Mouse (Mus musculus): ENCODE results near the gene Tns3. TPM values are rescaled to one million over a fixed set of nuclear protein-coding genes. Genes with fewer than 3 reads are reported as not detected.
A peak's percentile ranks its signal among the peaks of the same experiment; 100 is the strongest.

Gene Tns3
- polyA plus RNA-seq, 1 experiment = 45.7 TPM

DNA sequence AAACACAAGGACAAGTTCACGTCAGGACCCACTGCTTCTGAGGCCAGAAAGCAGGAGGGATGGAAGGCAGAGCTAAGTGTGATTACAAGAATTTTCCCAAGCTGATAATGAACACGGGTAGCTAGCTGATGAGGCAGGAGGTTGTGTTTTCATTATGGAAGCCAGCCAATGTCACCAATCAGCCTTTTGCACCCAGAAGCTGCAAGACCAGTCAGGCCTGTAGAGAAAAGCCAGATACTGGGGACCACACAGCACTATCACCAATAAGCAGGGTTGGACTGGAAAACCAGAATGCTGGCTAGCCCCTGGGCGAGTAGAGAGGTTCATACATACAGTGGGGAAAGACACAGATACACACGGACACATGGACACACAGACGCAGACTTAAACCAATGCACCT, 73.1 kb downstream of the Tns3 start:
- Histone ChIP-seq H3K4me1 (ENCODE audit: control insufficient read depth, insufficient read depth, low read length) (peaks cover 4% of the 10 kb centered on the region), H3K27me3 (ENCODE audit: control insufficient read depth, insufficient read depth, low read length, poor library complexity, severe bottlenecking) (no peaks in the 10 kb centered on the region), H3K4me3 (ENCODE audit: low read depth, low read length) (no peak overlapping the region), H3K27ac (ENCODE audit: insufficient read depth, low read length) (peak overlapping the region; percentile 44), H3K9me3 (replicated peaks; ENCODE audit: control insufficient read depth, insufficient read depth, low read length, poor library complexity, severe bottlenecking) (no peaks in the 10 kb centered on the region), H3K36me3 (ENCODE audit: control insufficient read depth, insufficient read depth, low read length, poor library complexity, severe bottlenecking) (peaks cover 20% of the 10 kb centered on the region), H3K9ac (ENCODE audit: low read depth, poor library complexity, severe bottlenecking) (no peak overlapping the region)
- TF ChIP-seq EP300 (IDR thresholded peaks at IDR 0.05; ENCODE audit: insufficient read depth, low read depth, low read length) (no peak), POLR2A (IDR thresholded peaks at IDR 0.05; ENCODE audit: insufficient read depth, low read length) (no peak)

- peak overlapping the region; percentile 92 for H3K27ac ChIP-seq (ENCODE audit: insufficient read depth, low read length)
- no peak overlapping the region for H3K4me3 ChIP-seq (ENCODE audit: low read depth, low read length)
- H3K36me3 ChIP-seq (ENCODE audit: control insufficient read depth, insufficient read depth, low read length, poor library complexity, severe bottlenecking) = peaks cover 13% of the 10 kb centered on the region
- H3K9me3 ChIP-seq (replicated peaks; ENCODE audit: control insufficient read depth, insufficient read depth, low read length, poor library complexity, severe bottlenecking) = no peaks in the 10 kb centered on the region
- H3K4me1 ChIP-seq (ENCODE audit: control insufficient read depth, insufficient read depth, low read length) = peaks cover 9% of the 10 kb centered on the region
- TF ChIP-seq CTCF (IDR thresholded peaks at IDR 0.05; ENCODE audit: low read depth, low read length) = no peak
- TF ChIP-seq EP300 (IDR thresholded peaks at IDR 0.05; ENCODE audit: insufficient read depth, low read depth, low read length) = 0 out of 2 replicates have a peak, but pooled peaks have one; percentile 31
- H3K9ac ChIP-seq (ENCODE audit: low read depth, poor library complexity, severe bottlenecking) = no peak overlapping the region
- H3K27me3 ChIP-seq (ENCODE audit: control insufficient read depth, insufficient read depth, low read length, poor library complexity, severe bottlenecking) = no peaks in the 10 kb centered on the region
Observed at GRCm38 (mm10) chr11:8589226-8589905, 75.0 kb downstream of the Tns3 start.

DNA sequence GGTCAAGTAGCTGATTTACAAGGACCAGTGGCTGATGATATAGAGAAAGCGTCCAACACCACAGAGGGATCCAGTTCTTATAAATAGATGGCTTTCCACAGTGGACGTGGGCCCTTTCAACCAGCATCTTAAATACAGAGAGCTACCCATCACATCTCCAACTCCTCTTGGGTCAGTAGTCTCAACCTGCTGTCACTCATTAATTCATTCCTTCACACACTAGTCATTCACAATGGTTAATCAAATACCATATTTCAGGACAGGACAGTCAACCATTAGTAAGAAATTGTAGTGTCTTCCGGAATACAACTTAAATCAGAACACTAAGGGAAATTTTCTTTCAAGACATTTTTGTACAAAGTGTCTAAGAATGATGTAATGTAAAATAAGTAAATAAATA, 76.4 kb downstream of the Tns3 start:
- H3K4me1 ChIP-seq (ENCODE audit: control insufficient read depth, insufficient read depth, low read length) = peaks cover 11% of the 10 kb centered on the region
- H3K36me3 ChIP-seq (ENCODE audit: control insufficient read depth, insufficient read depth, low read length, poor library complexity, severe bottlenecking) = peaks cover 11% of the 10 kb centered on the region

GRCm38 (mm10) chr11:8586996-8587644, 77.2 kb downstream of the Tns3 start:
- Histone ChIP-seq H3K36me3 (ENCODE audit: control insufficient read depth, insufficient read depth, low read length, poor library complexity, severe bottlenecking) (peaks cover 8% of the 10 kb centered on the region), H3K27ac (ENCODE audit: insufficient read depth, low read length) (peak overlapping the region; percentile 97), H3K9ac (ENCODE audit: low read depth, poor library complexity, severe bottlenecking) (0 out of 2 replicates have a peak overlapping the region, but pooled peaks have one; percentile 23), H3K4me3 (ENCODE audit: low read depth, low read length) (no peak overlapping the region), H3K9me3 (replicated peaks; ENCODE audit: control insufficient read depth, insufficient read depth, low read length, poor library complexity, severe bottlenecking) (no peaks in the 10 kb centered on the region), H3K4me1 (ENCODE audit: control insufficient read depth, insufficient read depth, low read length) (peaks cover 11% of the 10 kb centered on the region), H3K27me3 (ENCODE audit: control insufficient read depth, insufficient read depth, low read length, poor library complexity, severe bottlenecking) (no peaks in the 10 kb centered on the region)
- TF ChIP-seq POLR2A (IDR thresholded peaks at IDR 0.05; ENCODE audit: insufficient read depth, low read length) = no peak
- TF ChIP-seq CTCF (IDR thresholded peaks at IDR 0.05; ENCODE audit: low read depth, low read length) = no peak
- peak; percentile 86 for TF ChIP-seq EP300 (IDR thresholded peaks at IDR 0.05; ENCODE audit: insufficient read depth, low read depth, low read length)

More for the DNA sequence above, 76.4 kb downstream of the Tns3 start:
- TF ChIP-seq EP300 (IDR thresholded peaks at IDR 0.05; ENCODE audit: insufficient read depth, low read depth, low read length) (no peak), POLR2A (IDR thresholded peaks at IDR 0.05; ENCODE audit: insufficient read depth, low read length) (no peak), CTCF (IDR thresholded peaks at IDR 0.05; ENCODE audit: low read depth, low read length) (no peak)
- H3K9me3 ChIP-seq (replicated peaks; ENCODE audit: control insufficient read depth, insufficient read depth, low read length, poor library complexity, severe bottlenecking) = no peaks in the 10 kb centered on the region
- no peak overlapping the region for H3K4me3 ChIP-seq (ENCODE audit: low read depth, low read length)
- H3K9ac ChIP-seq (ENCODE audit: low read depth, poor library complexity, severe bottlenecking) = no peak overlapping the region
- no peaks in the 10 kb centered on the region for H3K27me3 ChIP-seq (ENCODE audit: control insufficient read depth, insufficient read depth, low read length, poor library complexity, severe bottlenecking)
- peak overlapping the region; percentile 97 for H3K27ac ChIP-seq (ENCODE audit: insufficient read depth, low read length)

DNA sequence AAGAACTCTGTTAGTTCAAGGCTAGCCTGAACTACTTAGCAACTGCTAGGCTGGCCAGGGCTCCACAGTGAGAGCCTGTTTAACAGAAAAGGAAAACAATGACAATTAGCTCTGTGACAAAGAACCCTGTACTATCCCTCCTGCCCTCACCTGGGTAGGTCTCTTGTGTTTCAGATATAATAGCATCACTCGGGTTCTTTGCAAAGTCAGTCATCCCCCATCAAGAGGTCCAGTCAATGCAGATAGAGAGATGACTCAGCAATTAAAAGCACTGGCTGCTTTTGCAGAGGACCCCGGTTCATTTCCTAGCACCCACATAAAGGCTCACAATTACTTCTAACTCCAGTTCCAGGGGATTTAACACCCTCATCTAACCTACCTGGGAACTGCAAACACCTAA, 78.0 kb downstream of the Tns3 start:
- Histone ChIP-seq H3K4me1 (ENCODE audit: control insufficient read depth, insufficient read depth, low read length) (peaks cover 11% of the 10 kb centered on the region), H3K9me3 (replicated peaks; ENCODE audit: control insufficient read depth, insufficient read depth, low read length, poor library complexity, severe bottlenecking) (no peaks in the 10 kb centered on the region), H3K27me3 (ENCODE audit: control insufficient read depth, insufficient read depth, low read length, poor library complexity, severe bottlenecking) (no peaks in the 10 kb centered on the region), H3K27ac (ENCODE audit: insufficient read depth, low read length) (peak overlapping the region; percentile 97), H3K9ac (ENCODE audit: low read depth, poor library complexity, severe bottlenecking) (0 out of 2 replicates have a peak overlapping the region, but pooled peaks have one; percentile 23), H3K36me3 (ENCODE audit: control insufficient read depth, insufficient read depth, low read length, poor library complexity, severe bottlenecking) (peaks cover 8% of the 10 kb centered on the region), H3K4me3 (ENCODE audit: low read depth, low read length) (no peak overlapping the region)
- 0 out of 2 replicates have a peak, but pooled peaks have one; percentile 27 for TF ChIP-seq EP300 (IDR thresholded peaks at IDR 0.05; ENCODE audit: insufficient read depth, low read depth, low read length)
- no peak for TF ChIP-seq CTCF (IDR thresholded peaks at IDR 0.05; ENCODE audit: low read depth, low read length)

GRCm38 (mm10) chr11:8585686-8586085, 78.6 kb downstream of the Tns3 start:
- Histone ChIP-seq H3K27me3 (ENCODE audit: control insufficient read depth, insufficient read depth, low read length, poor library complexity, severe bottlenecking) (no peaks in the 10 kb centered on the region), H3K4me3 (ENCODE audit: low read depth, low read length) (no peak overlapping the region), H3K9me3 (replicated peaks; ENCODE audit: control insufficient read depth, insufficient read depth, low read length, poor library complexity, severe bottlenecking) (no peaks in the 10 kb centered on the region), H3K9ac (ENCODE audit: low read depth, poor library complexity, severe bottlenecking) (no peak overlapping the region), H3K36me3 (ENCODE audit: control insufficient read depth, insufficient read depth, low read length, poor library complexity, severe bottlenecking) (peaks cover 8% of the 10 kb centered on the region), H3K27ac (ENCODE audit: insufficient read depth, low read length) (peak overlapping the region; percentile 97), H3K4me1 (ENCODE audit: control insufficient read depth, insufficient read depth, low read length) (peaks cover 11% of the 10 kb centered on the region)
- TF ChIP-seq POLR2A (IDR thresholded peaks at IDR 0.05; ENCODE audit: insufficient read depth, low read length) (no peak), EP300 (IDR thresholded peaks at IDR 0.05; ENCODE audit: insufficient read depth, low read depth, low read length) (0 out of 2 replicates have a peak, but pooled peaks have one; percentile 11)
